Mouse (Mus musculus) v-Abl transformed pro-B cells (cell line): ENCODE results near the gene Rhov.

ENCODE experiments used
- in situ Hi-C, 2 experiments: fragments of 400-800 bp; cut with MboI; formaldehyde crosslinking; loops; one replicate each; pipeline ENCODE4 v1.15.1; 2025; ENCODE audit not compliant: unreplicated experiment in 2 of 2

Gene Rhov

DNA sequence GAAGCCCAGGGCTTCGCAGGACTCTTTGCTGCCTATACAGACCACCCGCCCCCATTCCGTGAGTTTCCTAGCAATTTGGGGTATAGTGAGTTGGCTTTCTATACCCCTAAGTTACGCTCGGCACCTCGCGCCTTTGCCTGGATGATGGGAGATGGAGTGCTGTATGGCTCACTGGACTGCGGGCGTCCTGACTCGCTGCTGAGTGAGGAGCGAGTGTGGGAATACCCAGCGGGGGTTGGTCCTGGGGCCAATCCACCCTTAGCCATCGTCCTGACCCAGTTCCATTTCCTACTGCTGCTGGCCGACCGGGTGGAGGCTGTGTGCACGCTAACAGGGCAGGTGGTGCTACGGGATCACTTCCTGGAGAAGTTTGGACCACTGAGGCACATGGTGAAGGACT lies 22.2 kb upstream of the Rhov start:
- in situ Hi-C loops: loop anchor here in 1 of 2 experiments (10.0 kb wide), 1 partner anchor 221 kb away; no protein-coding TSS in a partner anchor

DNA sequence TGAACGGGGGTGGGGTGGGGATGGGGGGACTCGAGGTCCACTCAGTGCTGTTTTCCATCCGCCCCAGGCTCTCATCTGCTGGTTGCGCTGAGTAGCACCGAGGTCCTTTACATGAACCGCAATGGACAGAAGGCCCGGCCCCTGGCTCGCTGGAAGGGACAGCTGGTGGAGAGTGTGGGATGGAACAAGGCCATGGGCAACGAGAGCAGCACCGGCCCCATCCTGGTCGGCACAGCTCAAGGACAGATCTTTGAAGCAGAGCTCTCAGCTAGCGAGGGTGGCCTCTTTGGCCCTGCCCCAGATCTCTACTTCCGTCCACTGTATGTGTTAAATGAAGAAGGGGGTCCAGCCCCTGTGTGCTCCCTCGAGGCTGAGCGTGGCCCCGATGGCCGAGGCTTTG lies 21.8 kb upstream of the Rhov start:
- in situ Hi-C loops: loop anchor here in 1 of 2 experiments (10.0 kb wide), 1 partner anchor 222 kb away; no protein-coding TSS in a partner anchor

DNA sequence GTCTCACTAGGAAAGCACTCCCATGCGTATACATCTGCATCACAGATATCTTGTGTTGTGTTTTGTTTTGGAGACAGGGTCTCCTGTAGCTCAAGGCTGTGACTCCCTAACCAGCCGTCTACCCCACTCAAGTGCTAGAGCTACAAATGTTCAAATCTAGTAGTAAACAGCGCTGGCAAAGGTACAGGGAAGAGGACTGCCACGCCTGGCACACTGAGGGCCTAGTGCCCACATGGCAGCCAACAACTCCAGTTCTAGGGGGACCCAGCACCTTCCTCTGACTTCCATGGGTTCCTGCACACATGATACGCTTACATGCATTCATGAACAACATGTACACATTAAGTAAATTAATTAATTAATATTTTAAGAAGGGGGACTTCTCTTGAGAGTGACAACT lies 21.2 kb upstream of the Rhov start:
- in situ Hi-C loops: loop anchor here in 1 of 2 experiments (10.0 kb wide), 1 partner anchor 223 kb away; no protein-coding TSS in a partner anchor

- in situ Hi-C loops: loop anchor here (5.0 kb wide), 2 partner anchors 37 to 252 kb away; no protein-coding TSS in a partner anchor
Measured at GRCm38 (mm10) chr2:119289014-119289416, 17.9 kb upstream of the Rhov start.

DNA sequence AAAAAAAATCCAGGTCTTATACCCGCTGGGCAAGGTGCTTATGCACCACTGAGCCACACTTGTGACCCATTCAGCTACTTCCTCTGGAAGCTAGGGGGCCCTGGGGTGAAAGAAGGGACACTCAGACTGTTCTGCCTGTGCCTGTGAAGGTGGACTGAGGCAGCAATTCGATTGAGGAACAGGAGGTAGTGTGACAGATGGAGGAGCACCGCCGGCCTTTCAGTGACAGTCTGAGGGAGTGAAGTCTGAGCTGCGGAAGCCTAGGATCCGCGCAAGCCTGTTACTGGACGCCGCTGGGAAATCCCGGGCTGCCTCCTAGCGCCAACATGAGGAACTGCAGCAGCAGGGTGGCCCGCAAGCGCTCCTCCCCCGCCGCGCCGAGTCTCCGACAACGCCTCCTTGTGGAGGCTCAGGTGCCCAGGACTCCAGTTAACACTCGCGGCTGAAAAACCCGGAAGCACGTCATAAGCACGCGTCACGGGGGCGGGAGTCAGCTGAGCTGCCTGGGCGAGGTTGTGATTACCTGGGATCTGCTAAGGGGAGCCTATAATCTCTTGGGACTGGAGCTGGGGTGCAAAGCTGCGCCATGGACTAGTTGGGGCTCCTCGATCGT lies 17.3 kb upstream of the Rhov start, which contains the start of gene Vps18:
Gene Vps18 (plus strand): TSS at position 471 of the 613 bp plus-strand sequence.
- in situ Hi-C loops: loop anchor here (5.0 kb wide), 2 partner anchors 36 to 251 kb away; no protein-coding TSS in a partner anchor

DNA sequence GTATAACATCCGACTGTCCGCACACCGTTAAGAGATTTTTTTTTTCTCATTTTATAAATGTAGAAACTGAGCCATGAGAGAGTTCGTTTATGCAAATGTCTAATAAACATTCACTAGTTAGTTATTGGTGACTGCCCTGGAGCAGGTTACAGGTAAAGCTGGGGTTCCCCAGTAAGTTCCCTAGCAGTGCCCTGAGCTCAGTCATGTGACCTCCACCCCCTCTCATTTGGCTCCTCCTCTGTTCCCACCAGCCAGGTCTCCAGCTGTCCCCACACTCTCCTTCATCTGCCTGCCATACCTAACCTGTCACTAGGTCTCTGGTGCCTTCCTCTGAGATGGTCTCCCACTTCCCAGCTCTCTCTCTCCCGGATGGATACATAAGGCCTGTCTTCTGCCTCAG lies 16.3 kb upstream of the Rhov start:
- in situ Hi-C loops: loop anchor here (5.0 kb wide), 2 partner anchors 35 to 250 kb away; no protein-coding TSS in a partner anchor

DNA sequence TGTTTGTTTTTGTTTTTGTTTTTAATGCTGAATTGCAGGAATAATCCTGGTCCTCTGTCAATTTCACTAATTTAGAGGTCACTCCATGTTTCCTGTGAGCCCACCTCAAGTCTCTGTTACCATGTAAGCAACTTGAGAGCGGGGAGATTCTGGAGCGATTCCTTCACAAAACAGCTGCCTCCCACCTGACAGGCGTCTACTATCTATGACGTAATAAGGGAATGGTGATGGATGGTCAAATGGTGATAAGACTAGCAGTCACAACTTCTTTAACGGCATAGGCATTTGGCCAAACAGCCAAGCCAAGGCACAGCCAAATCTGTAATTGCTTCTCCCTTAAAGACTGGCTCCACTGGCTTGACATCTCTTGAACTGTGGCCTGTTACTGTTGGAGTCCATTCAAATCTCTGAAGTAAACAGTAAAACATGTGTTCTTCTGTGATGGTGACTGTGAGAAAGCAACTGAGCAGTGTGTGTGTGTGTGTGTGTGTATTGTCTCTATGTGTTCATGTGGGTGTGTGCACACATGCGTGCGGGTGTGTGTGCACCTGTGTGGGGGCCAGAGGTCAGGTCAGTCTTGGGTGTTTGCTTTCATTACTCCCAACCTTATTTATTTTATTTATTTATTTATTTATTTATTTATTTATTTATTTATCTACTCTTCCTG lies 11.0 kb upstream of the Rhov start:
- in situ Hi-C loops: no loop called here

DNA sequence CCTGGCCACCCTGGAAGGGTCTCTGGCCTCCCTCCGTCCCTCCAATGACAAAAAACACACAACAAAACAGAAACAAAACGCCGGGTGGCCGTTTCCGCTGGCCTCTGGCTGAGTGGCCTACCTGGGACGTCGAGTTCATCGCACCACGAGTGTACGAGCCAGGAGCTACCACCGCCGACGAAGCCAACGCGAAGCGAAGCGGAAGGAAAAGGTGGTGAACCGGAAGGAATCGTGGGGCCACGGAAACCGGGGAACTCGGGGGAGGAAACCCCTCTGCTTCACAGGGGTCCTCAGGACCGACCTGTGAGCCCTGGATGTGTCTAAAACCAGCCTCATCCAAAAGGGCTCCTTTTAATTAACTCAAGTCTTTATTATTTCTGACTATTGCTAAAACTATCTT lies 6.7 kb upstream of the Rhov start:
- in situ Hi-C loops: no loop called here

GRCm38 (mm10) chr2:119276926-119277325 lies 5.9 kb upstream of the Rhov start:
- in situ Hi-C loops: no loop called here

DNA sequence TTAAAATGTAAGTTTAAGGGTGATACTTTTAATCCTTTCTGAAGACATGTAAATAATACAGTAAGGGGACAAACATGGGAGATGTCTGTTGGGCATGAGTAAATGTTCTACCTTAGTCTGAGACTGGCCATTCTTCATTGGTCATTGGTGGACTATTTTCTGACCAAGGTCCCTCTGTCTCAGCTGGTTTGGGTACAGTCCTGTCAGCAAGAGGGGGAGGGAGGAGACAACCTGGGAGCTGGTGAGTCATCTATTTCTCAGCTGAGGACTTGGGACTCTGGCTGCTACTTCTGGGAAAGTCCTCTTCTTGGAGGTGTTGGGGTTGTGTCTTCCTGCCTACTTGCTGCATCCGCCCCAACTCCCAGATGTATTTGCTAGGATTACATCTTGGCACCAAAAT lies 3.1 kb upstream of the Rhov start:
- in situ Hi-C loops: no loop called here

GRCm38 (mm10) chr2:119270286-119270642 lies 808 bp downstream of the Rhov start:
- in situ Hi-C loops: no loop called here

DNA sequence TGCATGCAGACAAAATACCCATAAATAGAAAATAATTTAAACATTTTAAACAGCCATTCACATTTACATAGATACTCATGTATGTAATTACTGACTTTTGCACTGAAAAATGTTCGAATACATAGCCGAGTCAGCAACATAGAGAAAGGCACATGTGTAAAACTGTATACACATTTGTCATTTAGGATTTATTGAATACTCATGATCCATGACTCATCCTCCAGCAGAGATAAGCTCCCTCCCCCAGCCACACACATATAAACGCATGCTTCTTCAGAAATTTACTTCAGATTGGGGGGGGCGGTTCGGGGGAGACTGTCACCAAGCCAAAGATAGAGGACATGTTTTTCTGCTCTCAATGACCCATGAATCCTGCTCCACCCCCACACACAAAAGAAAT lies 7.3 kb downstream of the Rhov start:
- in situ Hi-C loops: no loop called here

DNA sequence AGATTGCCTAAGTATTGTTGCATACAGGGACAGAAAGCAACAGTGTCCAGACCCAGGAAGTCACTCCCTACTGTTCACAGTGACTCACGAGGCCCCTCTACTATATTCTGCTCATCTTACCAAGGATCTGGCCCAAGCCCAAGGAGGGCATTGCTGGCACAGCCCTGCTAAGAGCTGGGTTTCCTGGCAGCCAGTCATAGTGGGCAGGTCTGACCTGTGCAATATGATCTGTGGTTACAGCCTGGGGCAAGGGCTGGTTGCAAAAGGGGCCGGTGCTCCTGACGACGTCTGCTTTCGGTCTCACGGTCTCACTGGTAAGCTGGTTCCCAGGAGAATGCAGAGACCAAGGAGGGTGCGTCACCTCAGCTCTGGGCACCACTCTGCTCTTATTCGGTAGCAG lies 8.1 kb downstream of the Rhov start:
- in situ Hi-C loops: no loop called here

GRCm38 (mm10) chr2:119261326-119261725 lies 9.7 kb downstream of the Rhov start:
- in situ Hi-C loops: no loop called here

DNA sequence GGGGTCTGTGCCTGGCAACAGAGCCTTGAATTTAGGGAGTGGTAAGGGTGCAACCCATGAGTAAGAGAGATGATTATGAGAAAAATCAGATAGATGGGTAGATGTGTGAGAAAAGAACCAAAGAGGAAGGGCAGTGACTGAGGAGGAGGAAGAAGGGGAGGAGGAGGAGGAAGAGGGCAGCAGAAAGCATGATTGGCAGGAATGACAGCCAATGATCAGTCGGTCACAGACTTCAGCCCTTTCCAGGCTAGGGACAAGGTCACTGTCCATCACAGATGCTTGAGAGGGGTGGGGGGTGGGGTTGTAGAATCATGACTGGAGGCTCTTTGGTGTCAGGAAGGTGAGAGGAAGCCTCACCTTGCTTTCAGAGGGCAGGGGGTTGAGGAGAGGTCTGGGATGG lies 10.6 kb downstream of the Rhov start:
- in situ Hi-C loops: no loop called here

- in situ Hi-C loops: loop anchor here (5.0 kb wide), 2 partner anchors 32 to 182 kb away; partner anchors contain the start of gene Vps18 (in 2 of the 2)
Measured at GRCm38 (mm10) chr2:119254976-119255375, 16.1 kb downstream of the Rhov start.

DNA sequence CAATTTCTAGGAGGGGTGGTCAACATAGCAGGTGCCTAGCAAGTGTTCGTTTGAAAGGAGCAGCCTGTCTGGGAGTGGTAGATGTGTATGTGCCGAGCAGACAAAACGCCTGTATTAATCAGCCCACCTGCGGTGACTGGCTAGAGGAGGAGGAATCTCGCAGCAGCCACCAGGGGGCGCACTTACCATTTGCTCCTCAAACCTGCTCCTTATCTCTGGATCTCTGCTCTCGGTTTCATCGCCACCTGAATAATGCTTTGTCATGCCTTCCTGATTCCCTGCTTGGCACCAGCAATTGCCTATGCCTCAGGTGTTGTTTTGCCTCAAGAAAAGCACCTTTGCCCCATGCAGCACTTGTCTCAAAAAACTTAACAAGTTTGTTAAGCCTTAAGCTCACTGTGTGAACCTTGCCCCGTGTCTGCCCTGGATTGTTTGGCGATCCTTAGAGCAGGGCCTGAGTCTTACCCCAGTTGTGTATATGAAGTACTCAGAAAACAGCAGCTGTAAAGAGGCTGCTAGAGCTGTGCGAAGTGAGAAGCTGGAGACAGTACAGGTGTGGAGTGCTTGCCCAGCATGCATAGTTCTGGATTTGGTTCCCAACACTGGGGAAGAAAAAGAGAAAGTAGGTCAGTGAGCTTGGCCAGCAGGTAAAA lies 20.1 kb downstream of the Rhov start:
- in situ Hi-C loops: loop anchor here (5.0 kb wide), 2 partner anchors 36 to 186 kb away; partner anchors contain the start of gene Vps18 (in 2 of the 2)

DNA sequence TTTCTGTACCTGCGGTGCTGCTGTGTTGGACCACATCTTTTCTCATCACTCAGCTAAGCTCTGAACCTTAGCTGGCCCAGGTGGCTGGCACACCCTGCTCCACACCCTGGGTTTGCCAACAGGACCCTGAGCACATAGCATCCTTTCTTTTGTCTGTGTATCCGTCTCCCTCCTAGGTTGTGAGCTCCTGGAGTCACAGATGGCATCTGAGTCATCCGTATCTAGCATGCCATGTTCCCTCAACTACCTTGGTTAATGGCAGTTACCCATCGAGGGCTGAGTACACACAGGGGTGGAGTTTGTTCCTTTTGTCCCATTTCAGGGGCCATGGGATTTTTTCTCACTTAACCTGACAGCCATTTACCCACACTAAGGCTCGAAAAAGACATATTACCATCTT lies 20.7 kb downstream of the Rhov start:
- in situ Hi-C loops: loop anchor here (5.0 kb wide), 2 partner anchors 37 to 187 kb away; partner anchors contain the start of gene Vps18 (in 2 of the 2)

DNA sequence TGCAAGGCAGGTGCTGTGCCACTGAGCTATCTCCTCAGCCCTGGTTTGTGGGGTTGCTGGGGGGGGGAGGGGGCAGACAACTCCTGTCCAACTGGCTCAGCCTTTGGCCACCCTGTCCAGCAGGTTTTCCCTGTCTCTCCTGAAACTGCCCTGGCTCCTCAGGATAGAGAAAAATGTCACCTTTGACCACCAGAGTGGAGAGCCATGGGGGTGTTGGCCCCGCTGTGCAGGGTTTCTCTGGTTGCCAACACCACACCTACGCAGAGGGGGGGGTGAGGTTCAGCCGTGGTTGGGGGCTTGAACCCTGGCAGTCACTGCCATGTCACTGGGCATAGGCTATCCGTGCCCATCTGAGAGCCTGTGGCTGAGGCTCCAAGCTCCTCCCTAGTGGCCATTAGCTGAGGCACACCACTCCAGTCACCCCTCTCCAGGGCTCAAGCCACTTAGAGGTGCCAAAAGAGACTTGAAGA lies 21.4 kb downstream of the Rhov start:
- in situ Hi-C loops: loop anchor here (5.0 kb wide), 2 partner anchors 38 to 188 kb away; partner anchors contain the start of gene Vps18 (in 2 of the 2)

GRCm38 (mm10) chr2:119247904-119248303 lies 23.2 kb downstream of the Rhov start:
- in situ Hi-C loops: no loop called here

GRCm38 (mm10) chr2:119245246-119245645 lies 25.8 kb downstream of the Rhov start:
- in situ Hi-C loops: no loop called here
